Mouse (Mus musculus) leukemia stem cell, adult 10-12 weeks (primary cell): Measurements from ENCODE around the gene Piwil4. TPM values are rescaled to one million over a fixed set of nuclear protein-coding genes. Genes with fewer than 3 reads are reported as not detected.

Source experiments
- polyA plus RNA-seq: library from polyadenylated mRNA; stranded (reverse); fragments of >175 nt; gene quantifications from 2 replicates; pipeline ENCODE4 v1.2.3, GENCODE M21; 2012; ENCODE audit warnings: low replicate concordance

Gene Piwil4
- polyA plus RNA-seq, result not detected in 2 replicates

GRCm38 (mm10) chr9:14740151-14740924 is at the start of gene Piwil4:
Gene Piwil4, minus strand, starts transcription at chr9:14740733.

GRCm38 (mm10) chr9:14784039-14785002 is 43.8 kb upstream of the Piwil4 start, which contains the start of the genes Mre11a and Ankrd49:
Gene Mre11a, plus strand, starts transcription at chr9:14784654.
Gene Ankrd49, minus strand, starts transcription at chr9:14784856.

GRCm38 (mm10) chr9:14770803-14771471 is 30.4 kb upstream of the Piwil4 start, which contains the start of gene 1700012B09Rik:
Gene 1700012B09Rik, minus strand, starts transcription at chr9:14771030.

GRCm38 (mm10) chr9:14752001-14752522 is 11.5 kb upstream of the Piwil4 start, which contains the start of gene Fut4:
Gene Fut4, minus strand, starts transcription at chr9:14752393.

Other genes with a start within 250 kb of the Piwil4 start
- gene Kdm4d, start 240.3 kb downstream of the Piwil4 start, polyA plus RNA-seq, result not detected in 2 replicates
- 6.7 and 7.7 TPM in 2 replicates for gene Cwc15, start 240.1 kb downstream of the Piwil4 start, polyA plus RNA-seq
- 0.30 and 0.57 TPM in 2 replicates for gene Amotl1, start 95.7 kb downstream of the Piwil4 start, polyA plus RNA-seq
- 0.96 and 2.4 TPM in 2 replicates for gene Fut4, start 11.7 kb upstream of the Piwil4 start, polyA plus RNA-seq
- gene 1700012B09Rik, start 30.3 kb upstream of the Piwil4 start, polyA plus RNA-seq, result not detected in 2 replicates
- 4.1 and 5.5 TPM in 2 replicates for gene Mre11a, start 43.9 kb upstream of the Piwil4 start, polyA plus RNA-seq
- 17.8 and 20.9 TPM in 2 replicates for gene Ankrd49, start 44.1 kb upstream of the Piwil4 start, polyA plus RNA-seq
- 0.15 and 0.71 TPM in 2 replicates for gene Gpr83, start 119.5 kb upstream of the Piwil4 start, polyA plus RNA-seq
- gene Izumo1r, start 163.2 kb upstream of the Piwil4 start, polyA plus RNA-seq, result 3.4 and 15.9 TPM in 2 replicates